Mouse (Mus musculus): ENCODE results near the gene Ptpra. TPM values are rescaled to one million over a fixed set of nuclear protein-coding genes. Genes with fewer than 3 reads are reported as not detected.
"Not testable (repeated sequence)": the region's sequence is repeated elsewhere in the genome, so short reads cannot be mapped to it uniquely, and the experiment has no call there.

Gene Ptpra
- total RNA-seq, 2 experiments from 2014 or later = 283 to 297 TPM

GRCm38 (mm10) chr2:130546957-130547356, 96.9 kb downstream of the Ptpra start:
- DNase-seq (ENCODE audit: low spot score in 2 of 2) = no peak

- DNase-seq (ENCODE audit: low spot score in 2 of 2) = no peak
Observed at GRCm38 (mm10) chr2:130554841-130555240, 104.8 kb downstream of the Ptpra start.

DNA sequence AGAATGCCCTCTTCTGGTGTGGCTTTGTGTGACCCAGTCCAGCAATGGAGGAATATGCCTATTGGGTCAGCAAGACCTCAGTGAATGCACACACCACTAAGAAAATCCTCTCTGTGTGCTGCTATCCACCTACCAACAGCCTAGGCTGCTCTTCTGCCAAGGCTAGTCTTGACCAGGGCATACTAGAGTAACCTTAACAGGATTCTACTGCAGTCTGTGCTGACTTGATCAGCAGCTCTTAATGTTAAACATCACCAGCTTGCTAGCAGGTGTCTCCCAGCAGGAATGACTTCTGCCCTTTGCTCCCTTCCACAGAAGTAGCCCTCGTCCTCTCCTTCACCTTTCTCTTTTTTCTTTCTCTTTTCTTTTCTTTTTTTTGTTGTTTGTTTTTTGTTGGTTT, 106.2 kb downstream of the Ptpra start:
- no peak for DNase-seq (ENCODE audit: low spot score in 2 of 2)

- no peak for DNase-seq (ENCODE audit: low spot score in 2 of 2)
Observed at GRCm38 (mm10) chr2:130557462-130557861, 107.4 kb downstream of the Ptpra start.

- no peak for DNase-seq (ENCODE audit: low spot score in 2 of 2)
Observed at GRCm38 (mm10) chr2:130558015-130558414, 107.9 kb downstream of the Ptpra start.

GRCm38 (mm10) chr2:130563212-130564055, 113.4 kb downstream of the Ptpra start, which contains the start of gene Mrps26:
Gene Mrps26 (plus strand): TSS chr2:130563742.
- peak; percentile 88 to 93 for DNase-seq (ENCODE audit: low spot score in 2 of 2)

- DNase-seq (ENCODE audit: low spot score in 2 of 2) = no peak
Observed at GRCm38 (mm10) chr2:130564063-130564462, 114.0 kb downstream of the Ptpra start.

DNA sequence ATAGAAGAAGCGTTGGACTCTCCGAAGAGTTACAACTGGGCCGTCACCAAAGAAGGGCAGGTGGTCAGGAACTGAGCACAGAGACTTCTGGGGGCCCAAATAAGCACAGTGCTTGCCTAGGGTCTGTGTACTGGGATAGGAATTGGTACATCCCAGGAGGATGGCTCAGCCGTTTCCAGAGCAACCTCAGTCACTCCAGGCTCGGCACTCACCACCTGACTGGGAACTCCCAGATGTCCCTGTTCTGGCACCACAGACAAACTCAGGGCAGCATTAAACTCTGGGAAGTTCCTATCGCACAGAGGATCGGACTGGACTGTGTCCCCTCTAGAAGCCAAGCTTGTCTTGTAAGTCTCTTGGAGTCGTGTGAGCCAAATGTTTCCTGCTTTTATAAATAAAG, 114.9 kb downstream of the Ptpra start:
- no peak for DNase-seq (ENCODE audit: low spot score in 2 of 2)

- DNase-seq (ENCODE audit: low spot score in 2 of 2) = no peak
Observed at GRCm38 (mm10) chr2:130568921-130569320, 118.8 kb downstream of the Ptpra start.

DNA sequence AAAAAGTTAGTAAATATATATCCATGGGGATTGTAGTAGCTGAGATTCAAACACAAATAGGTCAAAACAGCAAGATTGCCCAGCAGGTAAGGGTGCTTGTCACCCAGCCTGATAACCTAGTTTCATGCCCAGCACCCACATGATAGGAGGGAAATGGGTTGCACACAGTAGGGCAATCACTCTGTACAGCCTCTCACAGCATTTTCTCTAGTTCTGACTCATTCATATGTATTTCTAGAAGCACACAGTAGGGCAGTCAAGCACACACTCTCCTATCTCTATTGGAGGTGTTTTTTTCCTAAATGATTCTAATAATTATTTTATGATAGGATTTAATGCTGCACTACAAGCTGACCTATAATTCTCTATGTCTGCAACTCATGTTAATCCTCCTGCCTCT, 119.8 kb downstream of the Ptpra start:
- no peak for DNase-seq (ENCODE audit: low spot score in 2 of 2)

GRCm38 (mm10) chr2:130574960-130575359, 124.9 kb downstream of the Ptpra start:
- no peak for DNase-seq (ENCODE audit: low spot score in 2 of 2)

- DNase-seq (ENCODE audit: low spot score in 2 of 2) = no peak
Observed at GRCm38 (mm10) chr2:130575873-130576272, 125.8 kb downstream of the Ptpra start, which contains the start of gene Oxt. Gene Oxt (plus strand): TSS chr2:130576173.

GRCm38 (mm10) chr2:130576564-130576963, 126.5 kb downstream of the Ptpra start:
- not testable (repeated sequence) for DNase-seq (ENCODE audit: low spot score in 2 of 2)

- no peak for DNase-seq (ENCODE audit: low spot score in 2 of 2)
Observed at GRCm38 (mm10) chr2:130577021-130577420, 126.9 kb downstream of the Ptpra start.

- no peak for DNase-seq (ENCODE audit: low spot score in 2 of 2)
Observed at GRCm38 (mm10) chr2:130577632-130578031, 127.6 kb downstream of the Ptpra start.

GRCm38 (mm10) chr2:130578148-130578547, 128.1 kb downstream of the Ptpra start:
- peak; percentile 67 to 69 for DNase-seq (ENCODE audit: low spot score in 2 of 2)

DNA sequence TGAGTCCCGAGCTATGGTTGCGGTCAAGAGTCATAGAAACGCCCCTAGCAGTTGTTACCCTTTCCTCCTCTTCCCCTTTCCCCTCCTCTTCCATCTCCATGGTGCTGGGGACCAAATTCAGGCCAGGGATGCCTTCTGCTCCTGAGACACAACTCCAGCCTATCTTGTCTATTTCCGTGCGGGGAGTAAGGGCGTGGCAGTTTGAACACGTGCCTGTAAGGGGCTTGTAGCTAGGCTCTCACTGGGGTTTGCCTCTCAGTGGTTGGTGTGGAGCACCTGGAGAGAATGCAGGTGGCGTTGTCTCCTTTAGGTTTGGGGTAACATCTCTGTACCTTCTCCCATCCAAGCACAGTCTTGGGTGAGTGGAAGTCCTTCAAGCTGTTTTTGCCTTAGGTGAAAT, 129.7 kb downstream of the Ptpra start:
- DNase-seq (ENCODE audit: low spot score in 2 of 2) = no peak

DNA sequence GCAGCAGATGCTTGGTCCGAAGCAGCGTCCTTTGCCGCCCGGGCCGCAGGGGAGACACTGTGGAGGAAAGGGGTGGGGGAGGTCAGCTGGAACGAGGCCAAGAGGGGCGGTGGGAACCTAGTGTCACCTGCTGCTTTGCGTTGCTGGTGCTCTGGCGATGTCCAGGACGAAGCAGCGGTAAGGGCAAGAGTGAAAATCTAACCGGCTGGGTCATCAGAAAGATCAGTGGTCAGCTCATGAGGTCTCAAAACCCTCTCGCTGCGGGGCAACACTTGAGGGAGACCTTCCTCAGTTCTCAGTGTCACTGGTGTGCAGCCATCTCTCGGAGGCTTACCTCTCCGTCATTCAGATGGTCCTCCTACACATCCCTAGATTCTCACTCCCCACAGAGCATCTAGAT, 131.1 kb downstream of the Ptpra start:
- DNase-seq (ENCODE audit: low spot score in 2 of 2) = no peak

DNA sequence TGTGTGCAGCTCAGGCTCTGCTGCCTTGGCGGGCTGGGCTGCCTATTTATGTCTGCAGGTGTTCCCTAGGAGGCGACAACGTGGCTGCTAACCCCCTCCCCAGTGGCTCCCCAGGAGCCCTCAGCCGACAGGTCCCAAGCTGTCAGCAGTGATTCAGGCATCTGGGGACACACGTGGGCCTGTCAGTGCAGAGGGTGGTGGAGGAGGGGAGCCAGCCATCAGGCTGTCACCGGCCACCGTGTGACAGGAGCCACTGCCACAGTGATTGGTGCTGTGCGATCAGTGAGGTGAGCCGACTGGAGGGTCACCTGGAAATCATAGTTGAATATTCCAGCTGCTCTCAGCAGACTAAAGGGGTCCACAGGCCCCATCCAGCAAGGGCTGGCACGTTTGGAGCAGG, 132.5 kb downstream of the Ptpra start, which contains the start of gene Avp:
Gene Avp (minus strand): TSS at position 3 of the 400 bp plus-strand sequence.
- DNase-seq (ENCODE audit: low spot score in 2 of 2) = no peak

GRCm38 (mm10) chr2:130583902-130584560, 134.0 kb downstream of the Ptpra start:
- no peak for DNase-seq (ENCODE audit: low spot score in 2 of 2)

GRCm38 (mm10) chr2:130586016-130586415, 135.9 kb downstream of the Ptpra start:
- no peak for DNase-seq (ENCODE audit: low spot score in 2 of 2)

GRCm38 (mm10) chr2:130588373-130588772, 138.3 kb downstream of the Ptpra start:
- DNase-seq (ENCODE audit: low spot score in 2 of 2) = no peak

Measured in layer of hippocampus, postnatal 10 days (tissue).